In genomic region chr1:193301216-193302092, GRCm38 (mm10) we compare ENCODE assay signal across 9 mouse cellular contexts. TPM values are rescaled to one million over a fixed set of nuclear protein-coding genes. Genes with fewer than 3 reads are reported as not detected.
DNase-seq lines count a peak whose midpoint lies in the region; ATAC-seq and TF ChIP-seq lines count a peak whose summit lies in the region.
"Had no signal": no experiment of that assay in that cellular context is flagged by ENCODE, and none has a peak within 500 bp of the region (broad histone marks: within the 10 kb centered on the region; RNA-seq: fewer than 3 reads in every experiment).

No protein-coding gene starts in this region.

- peaks cover 7% of the 10 kb centered on the region; the same call in 1 of the 2 replicates for H3K4me1 ChIP-seq in embryonic facial prominence, embryonic 15.5 days

- H3K4me3 ChIP-seq in embryonic facial prominence, embryonic 15.5 days (replicated peaks), result peak overlapping the region; percentile 25
- no peak overlapping the region for H3K4me3 ChIP-seq in layer of hippocampus, adult 2 months
- H3K4me3 ChIP-seq: limb, embryonic 12.5 days had no signal

- H3K27ac ChIP-seq in embryonic facial prominence, embryonic 15.5 days (replicated peaks), result peak overlapping the region; percentile 48; the same call in 1 of the 2 replicates
- no peak overlapping the region for H3K27ac ChIP-seq in layer of hippocampus, adult 2 months
- H3K27ac ChIP-seq: limb, embryonic 12.5 days had no signal

- H3K4me2 ChIP-seq in embryonic facial prominence, embryonic 15.5 days (replicated peaks), result peak overlapping the region; percentile 34
- H3K4me2 ChIP-seq: limb, embryonic 12.5 days had no signal

- peak; percentile 20; the same call in 1 of the 2 replicates for ATAC-seq in embryonic facial prominence, embryonic 15.5 days (ENCODE audit: insufficient number of reproducible peaks, low FRiP score, low TSS enrichment, low read depth)

- DNase-seq in testis, postnatal 14 days (ENCODE audit: low spot score), result peak; percentile 24
- DNase-seq in testis, postnatal 10 days (ENCODE audit: low spot score), result no peak
- DNase-seq in lung, postnatal 10 days, result peak; percentile 71
- no peak for DNase-seq in layer of hippocampus, adult 2 months (ENCODE audit: low spot score in 2 of 2)
- no peak for DNase-seq in spleen, adult 12 weeks (ENCODE audit: low spot score)
- DNase-seq in spleen, postnatal 14 days (ENCODE audit: low spot score in 2 of 2), result no peak
- DNase-seq: thymus, postnatal 25 days had no signal

- WGBS in embryonic facial prominence, embryonic 15.5 days, result 48% methylated on average over 6 of the region's 6 CpGs

- no peaks in the 10 kb centered on the region for H3K9me3 ChIP-seq in embryonic facial prominence, embryonic 15.5 days (replicated peaks)
- H3K9me3 ChIP-seq: limb, embryonic 12.5 days had no signal

- no peaks in the 10 kb centered on the region for H3K36me3 ChIP-seq in embryonic facial prominence, embryonic 15.5 days
- H3K36me3 ChIP-seq: limb, embryonic 12.5 days had no signal

- no peaks in the 10 kb centered on the region for H3K27me3 ChIP-seq in embryonic facial prominence, embryonic 15.5 days

- TF ChIP-seq CTCF in layer of hippocampus, adult 2 months (conservative IDR thresholded peaks at IDR 0.05), result no peak

- H3K9ac ChIP-seq in embryonic facial prominence, embryonic 15.5 days, result no peak overlapping the region
- H3K9ac ChIP-seq: limb, embryonic 12.5 days had no signal

RNA-seq across cellular contexts. Expression of gene G0s2, which starts 28.4 kb away (rescaled TPM):
- polyA plus RNA-seq in embryonic facial prominence, embryonic 15.5 days (2015; fragmentation: Nextera tagmentation; extraction: Ambion mirVana), result 29.5 and 30.8 TPM in 2 replicates
- 10 to 100 TPM in 1 of 2 experiments, 1 to 10 TPM in 1; 8.5 to 10.0 TPM for total RNA-seq in layer of hippocampus, adult 2 months (2021)

RNA-seq across cellular contexts. Expression of gene Hsd11b1, which starts 37.6 kb away (rescaled TPM):
- 6.8 and 6.9 TPM in 2 replicates for polyA plus RNA-seq in embryonic facial prominence, embryonic 15.5 days (2015; fragmentation: Nextera tagmentation; extraction: Ambion mirVana)
- 10 to 100 TPM; 42.9 to 52.8 TPM for total RNA-seq in layer of hippocampus, adult 2 months (2021)

Comparison
In these comparisons a context has a peak if more than half of its experiments do, and no peak if none do; other contexts are left out.
1. DNase-seq: peak in testis, postnatal 14 days (single experiment) and lung, postnatal 10 days (single experiment); none in testis, postnatal 10 days (single experiment), layer of hippocampus, adult 2 months (0 of 2), spleen, adult 12 weeks (single experiment) and spleen, postnatal 14 days (0 of 2).